Mouse (Mus musculus) kidney, adult 8-10 months (tissue): Measurements from ENCODE around the gene Svs1.

Experiments
- DNase-seq, 2 experiments: peaks; one replicate each; pipeline ENCODE4 v3.0.0; 2022

Gene Svs1

GRCm38 (mm10) chr6:49013023-49013422, 26.4 kb downstream of the Svs1 start:
- DNase-seq: no peak

DNA sequence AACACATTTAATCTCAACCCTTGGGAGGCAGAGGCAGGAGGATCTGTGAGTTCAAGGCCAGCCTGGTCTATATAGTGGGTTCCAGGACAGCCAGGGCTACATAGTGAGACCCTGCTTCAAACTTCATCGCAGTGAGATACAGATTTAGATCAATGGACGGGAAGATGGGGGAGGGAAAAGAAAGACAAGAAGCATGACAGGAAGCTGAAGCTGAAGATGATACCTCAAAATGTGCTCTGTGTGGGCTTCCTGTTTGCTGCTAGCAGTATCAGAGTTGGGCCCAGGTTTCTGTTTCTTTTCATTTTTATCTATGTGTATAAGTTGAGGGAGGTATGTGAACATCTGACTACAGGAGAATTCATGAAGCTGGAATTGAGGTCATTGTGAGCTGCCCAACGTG, 26.8 kb downstream of the Svs1 start:
- no peak for DNase-seq

GRCm38 (mm10) chr6:49017150-49017549, 30.5 kb downstream of the Svs1 start:
- no peak for DNase-seq

GRCm38 (mm10) chr6:49019341-49019740, 32.7 kb downstream of the Svs1 start:
- DNase-seq: no peak

- DNase-seq: no peak
Observed at GRCm38 (mm10) chr6:49021141-49022012, 34.7 kb downstream of the Svs1 start.

- DNase-seq: no peak
Observed at GRCm38 (mm10) chr6:49022384-49022783, 35.7 kb downstream of the Svs1 start.

GRCm38 (mm10) chr6:49023315-49023714, 36.7 kb downstream of the Svs1 start:
- no peak for DNase-seq

GRCm38 (mm10) chr6:49025290-49025689, 38.6 kb downstream of the Svs1 start:
- DNase-seq: no peak

DNA sequence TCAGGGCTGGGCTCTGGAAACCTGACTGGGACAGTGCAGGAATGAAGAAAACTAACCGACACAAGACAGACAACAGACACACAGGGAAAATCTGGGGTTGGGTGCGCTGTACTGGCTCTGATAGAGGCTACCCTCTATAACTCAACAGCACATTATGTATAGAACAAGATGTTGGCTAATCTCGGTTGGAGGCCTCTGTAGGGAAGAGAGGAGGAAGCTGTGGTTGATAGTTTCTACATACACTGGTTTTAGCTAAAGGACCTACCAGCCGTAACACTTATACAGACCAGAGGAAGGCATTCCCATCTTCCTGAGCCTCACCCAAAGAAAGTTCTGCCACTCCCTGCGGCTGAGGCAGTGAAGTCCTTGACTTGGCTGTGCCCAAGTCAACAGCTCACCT, 39.8 kb downstream of the Svs1 start:
- no peak for DNase-seq

DNA sequence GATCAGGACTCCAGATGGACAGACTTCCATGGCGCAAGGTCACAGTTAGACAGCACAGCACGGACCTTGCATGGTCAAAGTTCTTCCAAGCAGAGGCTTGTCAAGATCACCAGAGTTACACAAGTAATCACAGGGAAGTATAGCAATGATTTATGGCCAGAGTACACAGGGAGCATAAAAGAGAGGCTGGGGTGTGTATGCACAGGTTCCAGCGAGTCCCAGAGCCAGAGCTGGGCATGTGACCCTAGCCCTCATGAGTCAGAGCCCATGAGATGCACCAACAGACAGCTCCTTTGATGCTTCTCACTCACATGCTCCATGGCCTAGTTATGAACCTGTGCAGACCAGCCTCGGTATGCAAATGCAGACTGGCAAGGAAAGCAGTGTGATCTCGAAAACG, 41.4 kb downstream of the Svs1 start:
- no peak for DNase-seq

- DNase-seq: no peak
Observed at GRCm38 (mm10) chr6:49028708-49029107, 42.0 kb downstream of the Svs1 start.

DNA sequence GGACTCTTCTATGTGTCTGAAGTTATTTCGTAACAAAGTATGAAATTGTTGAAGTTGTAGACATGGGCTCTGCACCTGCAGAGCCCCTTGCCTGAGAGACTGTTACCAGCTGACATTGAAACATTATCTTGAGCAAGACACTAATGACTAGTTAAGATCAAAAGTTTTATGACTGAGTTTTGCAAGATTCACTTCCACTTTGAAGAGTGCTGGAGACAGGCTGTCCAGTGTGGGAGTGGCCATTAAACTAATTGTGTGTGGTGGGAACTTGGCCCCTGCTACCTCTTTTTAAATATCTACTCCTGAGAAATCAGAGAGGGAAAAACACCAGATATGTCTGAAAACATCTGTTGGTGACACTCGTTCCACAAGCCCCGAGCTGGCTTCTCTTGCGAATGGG, 44.6 kb downstream of the Svs1 start:
- no peak for DNase-seq

- DNase-seq: no peak
Observed at GRCm38 (mm10) chr6:49032783-49033182, 46.1 kb downstream of the Svs1 start.

DNA sequence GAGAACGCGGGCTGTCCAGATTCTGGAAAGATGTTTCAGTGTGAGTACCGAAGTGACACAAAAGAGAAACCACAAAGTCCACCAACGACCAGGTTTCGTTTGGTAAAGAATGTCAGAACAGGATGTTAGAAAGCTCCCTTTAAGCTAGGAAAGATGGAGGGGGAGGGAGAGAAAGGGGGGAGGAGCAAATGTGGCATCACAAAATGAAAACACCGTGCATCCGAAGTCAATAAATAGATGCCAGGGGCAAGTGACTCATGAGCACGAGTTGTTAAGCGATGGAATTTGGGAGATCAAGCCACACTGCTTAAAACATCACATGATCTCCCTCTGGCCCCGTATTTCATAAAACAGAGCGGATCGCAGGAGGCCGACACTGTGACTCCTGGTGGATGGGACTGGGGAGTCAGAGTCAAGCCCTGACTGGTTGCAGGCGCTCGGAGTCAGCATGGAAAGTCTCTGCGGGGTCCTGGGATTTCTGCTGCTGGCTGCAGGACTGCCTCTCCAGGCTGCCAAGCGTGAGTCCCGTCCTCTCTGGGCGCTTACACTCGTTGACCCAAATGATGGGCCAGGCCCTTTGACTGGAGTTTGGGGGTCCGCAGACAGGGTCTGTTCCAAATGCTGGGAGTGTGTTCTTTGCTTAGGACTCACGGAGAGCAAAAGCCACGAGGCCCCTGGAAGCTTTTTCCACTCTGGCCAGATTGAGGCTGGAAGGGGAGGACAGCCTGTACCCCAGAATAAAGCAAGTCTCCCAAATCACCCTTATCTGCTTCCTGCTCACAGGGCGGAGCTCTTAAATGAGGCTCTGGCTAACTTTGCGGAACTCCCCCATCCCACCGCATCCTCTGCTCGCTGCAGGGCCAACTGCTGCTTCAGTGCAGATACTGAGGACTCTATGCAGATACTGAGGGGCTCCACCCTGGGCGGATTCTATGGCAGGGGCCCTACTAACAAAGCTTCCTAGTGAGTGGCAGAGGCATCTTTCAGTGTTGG, 49.9 kb downstream of the Svs1 start, which contains the start of gene Gpnmb:
Gpnmb (plus strand) TSS at position 272 of the 993 bp plus-strand sequence.
- DNase-seq: no peak

GRCm38 (mm10) chr6:49037268-49037662, 50.6 kb downstream of the Svs1 start:
- no peak for DNase-seq

DNA sequence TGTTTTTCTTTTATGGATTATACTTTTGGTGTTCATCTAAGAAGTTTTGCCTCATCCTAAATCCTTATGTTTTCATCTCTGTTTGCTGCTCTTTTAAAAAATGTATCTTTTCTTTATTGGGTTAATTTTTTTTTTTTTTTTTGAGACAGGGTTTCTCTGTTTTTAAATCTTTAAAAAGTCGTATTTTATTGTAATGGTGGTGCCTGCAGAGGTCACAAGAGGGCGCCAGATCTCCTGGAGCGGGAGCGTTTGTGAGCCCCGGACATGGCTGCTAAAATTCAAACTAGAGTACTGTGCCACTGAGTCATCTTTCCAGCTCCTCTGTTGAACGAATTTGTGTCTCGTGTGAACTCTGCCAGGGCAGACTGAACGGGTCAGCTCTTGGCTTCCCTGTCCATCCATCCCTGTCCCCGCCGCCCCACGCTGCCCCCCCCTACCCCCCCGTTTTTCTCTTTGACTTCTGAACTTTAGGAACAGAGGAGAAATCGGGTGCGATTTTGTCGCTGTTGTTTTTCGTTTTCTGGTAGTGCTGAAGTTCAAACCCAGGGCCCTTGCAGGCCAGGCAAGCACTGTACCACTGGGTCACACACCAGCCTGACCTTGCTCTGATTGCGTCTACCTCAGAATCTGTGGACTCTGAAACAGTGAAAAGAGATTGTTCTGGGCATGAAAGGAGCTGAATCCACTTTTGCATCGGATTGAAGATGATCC, 53.0 kb downstream of the Svs1 start:
- DNase-seq: peak; percentile 22 to 52
